Mouse (Mus musculus) gonadal fat pad, adult 2 months (tissue): ENCODE results near the gene Gm20388. TPM values are rescaled to one million over a fixed set of nuclear protein-coding genes. Genes with fewer than 3 reads are reported as not detected.
A peak's percentile ranks its signal among the peaks of the same experiment; 100 is the strongest.
"Not testable (repeated sequence)": the region's sequence is repeated elsewhere in the genome, so short reads cannot be mapped to it uniquely, and the experiment has no call there.

Experiments used
- DNase-seq: peaks from one replicate; pipeline ENCODE4 v3.0.0-alpha.2; 2012; ENCODE audit warnings: low read depth
- polyA plus RNA-seq: library from polyadenylated mRNA; depleted of rRNA; stranded (reverse); fragments of >200 nt; gene quantifications from 2 replicates; pipeline ENCODE4 v1.2.3, GENCODE M21; 2012

Gene Gm20388
- polyA plus RNA-seq, 1 experiment = 119 TPM

DNA sequence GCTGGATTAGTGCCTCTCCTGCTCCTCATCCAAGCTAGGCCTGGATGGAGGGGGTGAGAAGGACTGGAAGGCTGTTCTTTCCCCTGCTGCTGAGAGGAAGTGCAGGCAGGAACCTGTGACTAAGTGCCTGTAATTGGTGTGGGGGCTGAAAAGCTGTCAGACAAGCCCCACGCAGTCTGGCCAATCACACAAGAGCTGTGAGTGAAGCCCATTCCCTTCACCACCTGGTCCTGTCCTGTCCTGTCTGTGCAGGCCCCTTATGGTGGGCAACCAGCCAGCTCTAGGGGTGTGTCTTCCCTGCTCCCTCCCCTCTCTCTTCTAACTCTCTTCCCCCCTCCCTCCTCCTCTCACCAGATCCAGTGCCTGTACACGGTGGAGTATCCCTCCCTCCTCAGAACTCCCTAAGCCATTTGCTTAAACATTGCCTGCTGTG, 3227.0 kb downstream of the Gm20388 start:
- DNase-seq = no peak

DNA sequence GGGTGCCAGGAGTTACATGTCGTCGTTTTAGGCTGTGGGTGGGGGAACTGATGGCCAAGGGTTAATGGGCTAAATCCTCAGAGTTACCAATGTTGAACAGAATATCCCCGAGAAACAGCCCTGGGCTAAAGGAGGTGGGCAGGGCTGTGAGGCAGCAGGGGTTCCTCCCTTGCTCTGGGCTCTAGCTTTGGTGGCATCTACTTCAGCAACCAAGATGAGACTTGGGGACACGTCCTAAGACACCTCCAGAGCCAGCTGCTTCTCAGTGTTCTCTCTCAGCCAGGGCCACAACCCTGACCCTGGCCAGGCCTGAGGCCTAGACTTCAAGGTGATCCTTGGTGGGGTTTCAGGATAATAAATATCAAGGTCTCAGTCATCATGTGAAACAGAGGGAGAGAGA, 3228.1 kb downstream of the Gm20388 start:
- DNase-seq = no peak

DNA sequence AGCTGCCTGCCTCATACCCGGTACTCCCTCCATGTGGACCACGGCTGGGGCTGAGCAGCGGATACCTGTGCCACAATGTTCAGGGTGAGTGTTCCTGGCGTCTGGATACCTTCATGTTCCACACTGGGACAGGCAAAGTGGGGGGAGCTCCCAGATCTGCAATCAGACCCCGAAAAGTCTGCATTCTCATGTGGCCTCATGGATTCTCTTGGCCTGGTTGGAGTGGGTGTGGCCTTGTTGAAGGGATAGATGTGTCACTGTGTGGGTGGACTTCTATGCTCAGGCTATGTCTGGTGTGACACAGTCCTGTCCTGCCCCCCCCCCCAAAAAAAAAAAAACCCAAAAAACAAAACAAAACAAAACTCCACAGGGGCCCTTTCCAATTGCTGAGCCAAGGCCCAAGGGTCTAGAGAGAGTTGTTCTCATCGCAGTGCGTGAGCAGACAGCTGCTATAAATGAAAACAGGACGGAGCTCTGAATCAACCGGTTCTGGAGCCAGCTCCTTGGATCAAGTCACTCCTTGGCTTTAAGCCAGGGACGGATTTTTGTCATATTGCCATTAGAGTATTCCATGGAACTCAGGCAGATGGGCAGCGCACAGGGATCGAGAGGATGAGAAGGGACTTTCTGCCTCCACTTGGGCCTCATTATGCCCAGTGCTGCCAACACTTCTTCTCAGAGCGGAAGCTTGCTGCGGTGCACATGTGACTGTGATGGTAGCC, 3231.3 kb downstream of the Gm20388 start:
- DNase-seq = peak; percentile 91

DNA sequence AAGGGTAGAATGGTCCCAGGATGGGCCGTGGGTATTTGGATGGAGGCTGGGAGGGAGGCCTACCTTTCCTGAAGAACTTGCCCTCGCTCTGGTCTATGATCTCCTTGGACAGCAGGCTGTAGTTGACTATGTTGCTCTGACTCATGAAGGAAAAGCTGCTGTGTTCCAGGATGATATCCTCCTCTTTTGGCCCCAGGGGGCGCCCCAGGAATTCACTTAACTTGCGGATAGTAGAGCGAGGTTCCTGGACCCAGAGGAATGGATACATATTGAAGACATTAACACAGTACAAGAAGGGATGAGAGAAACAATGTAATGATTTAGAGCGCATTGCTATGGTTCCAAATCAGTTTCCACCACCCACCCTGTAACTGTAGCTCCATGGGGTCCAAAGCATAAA, 3234.6 kb downstream of the Gm20388 start:
- no peak for DNase-seq

DNA sequence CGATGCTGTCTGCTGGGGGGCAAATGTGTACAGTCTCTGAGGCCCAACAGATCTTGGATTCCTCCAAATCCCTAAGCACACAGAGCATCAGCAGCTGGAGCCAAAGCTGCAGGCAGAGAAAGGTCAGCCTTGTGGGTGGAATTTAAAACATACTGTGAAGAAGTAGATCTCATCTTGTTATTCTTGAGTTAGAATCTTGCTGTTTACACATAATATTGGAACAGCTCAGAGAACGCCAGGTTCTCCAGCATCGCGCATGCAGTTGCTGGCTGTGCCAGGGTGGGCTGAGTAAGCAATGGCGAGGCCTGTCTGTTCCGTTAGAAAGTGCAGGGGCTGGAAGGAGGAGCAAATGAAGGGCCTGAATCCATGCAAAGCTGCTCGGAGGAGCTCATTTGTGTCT, 3235.7 kb downstream of the Gm20388 start:
- DNase-seq = no peak

DNA sequence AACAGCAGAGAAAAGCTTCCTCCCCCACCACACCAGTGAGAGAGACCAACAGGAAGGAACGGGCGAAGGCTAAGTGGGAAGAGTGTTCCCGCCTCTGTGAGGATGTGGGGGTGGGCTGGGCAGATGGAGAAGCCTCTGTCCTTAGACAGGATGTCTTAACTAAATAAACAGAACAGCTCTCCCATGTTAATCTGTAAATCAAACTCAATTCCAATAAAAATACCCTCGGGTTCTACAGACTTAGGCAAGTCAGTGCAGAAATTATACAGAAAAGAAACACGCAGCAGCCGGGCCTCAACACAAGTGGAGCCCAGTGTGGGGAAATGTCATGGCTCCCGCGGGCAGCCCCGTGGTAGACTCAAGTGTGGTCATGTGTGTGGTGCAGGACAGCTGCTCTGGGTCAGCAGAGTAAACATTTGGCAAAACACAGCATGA, 3240.1 kb downstream of the Gm20388 start:
- DNase-seq = peak; percentile 96

DNA sequence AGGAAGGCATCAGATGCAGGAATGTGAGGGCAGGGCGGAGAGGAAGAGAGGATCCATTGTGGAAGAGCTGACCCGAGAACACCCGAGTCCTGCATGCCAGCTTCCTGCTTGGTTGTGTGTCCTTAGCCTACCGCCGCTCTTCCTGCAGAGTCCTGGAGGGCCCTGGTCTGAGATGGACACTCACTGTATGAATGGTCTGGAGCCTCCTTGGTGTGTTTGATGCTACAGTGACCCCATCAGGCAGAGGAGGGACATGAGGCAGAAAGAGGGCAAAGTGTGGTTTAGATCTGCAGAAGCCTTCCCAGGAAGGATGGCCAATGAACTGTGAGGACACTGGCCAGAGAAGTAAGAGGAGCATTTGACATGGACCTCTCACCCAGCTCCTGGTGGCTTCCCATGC, 3244.5 kb downstream of the Gm20388 start:
- no peak for DNase-seq

DNA sequence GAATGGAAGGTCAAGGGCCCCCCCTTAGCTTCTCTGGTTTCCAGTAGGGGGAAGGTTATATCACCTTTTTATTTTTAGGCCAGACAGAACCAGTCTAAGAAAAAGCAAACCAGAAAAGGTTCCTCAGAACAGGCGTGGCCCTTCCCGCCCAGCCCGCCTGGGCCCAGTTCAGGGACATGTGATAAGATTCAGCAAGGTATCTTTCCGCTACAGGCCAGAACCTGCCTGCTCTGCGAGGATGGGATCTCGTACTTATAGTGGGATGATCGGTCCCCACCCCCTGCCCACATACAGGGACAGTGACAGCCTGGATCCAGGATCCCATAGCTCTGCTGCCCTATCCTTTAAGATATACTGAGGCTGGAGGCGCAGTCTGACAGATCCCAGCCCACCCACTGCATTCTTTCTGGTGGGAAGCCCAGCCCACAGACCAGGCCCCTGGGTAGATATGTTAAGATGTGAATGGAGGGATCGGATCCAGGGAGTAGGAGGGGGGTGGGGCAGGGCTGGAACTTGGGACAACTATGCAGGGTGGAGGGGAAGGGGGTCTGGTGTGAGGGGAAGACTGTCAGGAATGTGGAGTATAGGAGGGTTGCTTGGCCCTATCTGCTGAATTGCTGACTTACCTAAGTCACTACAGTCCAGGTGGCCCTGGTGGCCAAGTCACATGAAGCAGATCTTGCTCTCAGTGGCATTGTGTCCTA, 3245.6 kb downstream of the Gm20388 start:
- DNase-seq = no peak

DNA sequence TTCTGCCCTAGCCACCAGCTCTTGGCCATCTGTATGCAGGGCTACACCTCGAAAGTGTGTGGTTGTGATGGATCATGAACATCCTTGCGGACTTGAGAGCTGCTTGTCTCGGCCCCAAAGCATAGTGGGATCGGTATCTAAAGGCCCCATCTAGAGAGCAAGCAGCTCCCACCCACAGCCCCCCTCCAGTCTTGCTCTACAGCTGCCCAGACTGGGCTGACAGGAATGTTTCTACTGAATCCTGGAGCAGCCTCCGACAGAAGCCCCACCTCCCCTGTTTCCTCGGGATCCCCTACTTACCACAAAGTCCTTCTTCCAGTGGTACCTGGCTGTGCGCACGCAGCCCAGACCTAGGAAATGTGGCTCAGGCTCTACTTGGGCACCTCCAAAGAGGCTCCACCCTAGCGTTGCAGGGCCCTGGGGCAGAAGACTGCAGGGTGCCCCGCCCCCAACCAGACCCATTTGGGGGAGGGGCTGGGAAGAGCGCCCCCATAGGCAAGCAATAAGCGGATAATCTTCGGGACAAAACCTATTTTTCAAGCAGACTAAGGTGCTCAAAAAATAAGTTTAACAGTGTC, 3247.3 kb downstream of the Gm20388 start, which contains the start of gene Sult5a1:
Sult5a1 (minus strand) TSS at position 428 of the 578 bp plus-strand sequence.
- no peak for DNase-seq

DNA sequence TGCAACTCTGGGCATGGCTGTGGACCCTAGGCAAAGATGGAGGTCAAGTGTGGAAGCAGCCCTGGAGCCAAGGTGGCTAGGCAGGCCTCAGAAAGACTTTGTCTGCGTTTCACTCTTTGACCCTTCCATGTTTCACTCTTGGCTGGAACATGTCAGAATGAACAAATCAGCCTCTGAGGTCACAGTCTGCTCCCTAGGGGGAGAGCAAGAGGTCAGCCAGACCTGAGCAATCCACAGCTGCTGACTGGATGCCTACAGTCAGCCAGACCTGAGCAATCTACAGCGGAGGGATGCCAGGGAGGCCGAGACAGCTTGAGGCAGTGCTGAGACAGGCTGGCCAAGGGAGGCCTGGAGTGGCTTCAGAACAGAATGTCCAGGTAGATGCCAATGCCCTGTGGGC, 3270.8 kb downstream of the Gm20388 start:
- DNase-seq = no peak

DNA sequence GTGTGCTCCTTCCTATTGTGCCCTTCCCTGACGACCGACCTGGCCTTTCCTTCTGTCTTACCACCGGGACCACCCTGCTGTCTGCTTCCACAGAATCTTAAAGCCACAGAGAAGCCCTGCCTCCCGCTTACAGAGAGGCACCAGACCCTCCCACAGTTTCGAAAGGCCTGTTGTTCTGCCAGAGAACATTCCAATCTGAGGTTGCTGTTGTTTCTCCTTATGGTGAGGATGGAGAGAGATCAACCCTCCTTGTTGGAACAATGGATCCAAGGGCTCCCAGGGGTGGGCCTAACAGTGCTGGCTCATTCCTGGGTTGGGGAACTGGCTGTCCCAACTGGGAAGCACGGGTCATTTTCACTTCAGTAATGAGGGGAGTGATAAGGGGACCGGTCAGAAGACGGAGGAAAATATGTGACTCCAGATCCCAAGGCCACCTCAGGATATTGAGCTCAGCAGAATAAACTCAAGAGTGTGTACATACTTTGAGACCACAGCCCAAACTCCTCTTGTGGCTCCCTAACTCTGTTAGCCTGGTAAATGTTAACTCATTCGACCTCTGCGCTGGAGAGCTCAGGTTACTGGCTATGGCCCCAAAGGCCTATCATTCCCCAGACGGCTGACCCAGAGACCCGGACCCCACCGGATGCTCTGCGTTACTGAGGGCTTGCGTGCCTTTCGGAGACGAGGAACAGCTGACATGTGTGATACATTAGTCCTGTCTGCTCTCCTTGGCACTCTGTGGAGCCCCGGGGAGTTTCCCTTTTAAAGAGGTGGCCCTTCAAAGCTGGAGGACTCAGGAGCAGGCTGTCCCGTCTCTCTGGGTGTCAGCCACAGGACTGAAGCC, 3275.1 kb downstream of the Gm20388 start, which contains the start of gene Dpep1:
Dpep1 (plus strand) TSS at position 677 of the 844 bp plus-strand sequence.
- no peak for DNase-seq

DNA sequence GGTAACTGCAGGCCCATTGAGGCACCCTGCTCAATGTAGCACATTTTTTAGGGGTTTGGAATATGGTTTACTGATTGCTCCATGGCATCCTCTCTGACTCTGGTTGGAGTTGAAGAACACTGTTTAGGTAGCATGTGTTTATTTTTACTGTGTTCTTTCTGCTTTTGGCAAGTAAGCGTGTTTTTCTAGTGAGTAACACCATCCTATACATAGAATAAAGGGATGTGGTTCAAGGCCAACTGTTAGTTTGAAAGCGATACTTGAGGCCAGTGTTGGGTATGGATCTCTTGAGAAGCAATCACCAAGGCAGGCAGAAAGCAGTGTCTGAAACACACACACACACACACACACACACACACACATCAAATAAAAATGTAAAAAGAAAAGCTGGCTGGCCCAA, 3277.4 kb downstream of the Gm20388 start:
- no peak for DNase-seq

DNA sequence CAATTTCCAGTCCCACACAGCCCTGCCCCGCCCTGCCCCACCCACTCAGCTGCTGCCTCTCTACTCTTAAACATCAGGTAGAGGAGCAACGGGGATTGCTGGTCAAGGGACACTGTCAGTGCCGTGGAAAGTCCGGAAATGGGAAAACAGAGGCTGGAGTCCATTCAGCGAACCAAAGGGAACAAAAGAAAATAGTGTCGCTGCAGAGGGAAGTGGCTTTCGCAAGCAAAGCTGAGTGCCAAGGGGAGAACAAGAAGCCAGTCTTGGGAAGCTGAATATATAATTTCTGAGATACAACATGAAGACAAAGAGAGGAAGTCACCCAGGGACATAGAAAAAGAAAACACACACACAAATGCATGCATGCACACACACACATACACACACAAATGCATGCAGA, 3278.2 kb downstream of the Gm20388 start:
- no peak for DNase-seq

DNA sequence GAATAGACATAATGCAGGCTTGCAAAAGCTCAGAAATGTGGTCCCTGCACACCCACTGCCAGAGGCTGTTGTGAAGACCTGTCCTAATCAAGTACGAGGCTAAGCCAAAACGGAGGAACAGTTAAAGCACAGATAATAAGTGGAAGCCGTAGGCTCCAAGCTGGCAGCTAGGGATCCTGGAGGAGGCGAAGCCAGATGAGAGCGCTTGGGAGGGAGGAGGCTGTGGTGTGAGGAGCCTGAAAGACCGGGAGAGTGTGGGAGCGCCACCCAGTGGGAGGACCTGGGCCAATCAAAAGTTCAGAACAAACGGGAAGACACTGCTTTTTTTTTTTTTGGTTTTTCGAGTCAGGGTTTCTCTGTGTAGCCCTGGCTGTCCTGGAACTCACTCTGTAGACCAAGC, 3280.0 kb downstream of the Gm20388 start:
- peak; percentile 84 for DNase-seq

DNA sequence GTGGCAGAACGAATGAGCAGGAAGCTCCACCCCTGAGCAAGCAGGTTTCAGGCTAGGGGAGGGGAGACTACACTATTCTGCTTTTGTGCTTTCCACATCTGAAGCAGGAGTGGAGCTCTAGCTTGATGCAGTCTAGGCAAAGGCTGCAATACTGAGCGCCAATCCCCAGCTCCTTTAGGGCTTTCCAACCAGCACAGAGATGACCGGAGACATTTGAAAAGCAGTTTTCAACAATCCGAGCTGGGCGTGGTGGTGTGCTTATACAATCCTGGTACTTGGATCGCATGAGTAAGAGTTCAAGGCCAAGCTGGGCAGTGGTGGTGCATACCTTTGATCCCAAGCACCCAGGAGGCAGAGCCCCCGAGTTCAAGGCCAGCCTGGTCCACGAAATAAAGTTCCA, 3281.3 kb downstream of the Gm20388 start:
- DNase-seq = no peak

DNA sequence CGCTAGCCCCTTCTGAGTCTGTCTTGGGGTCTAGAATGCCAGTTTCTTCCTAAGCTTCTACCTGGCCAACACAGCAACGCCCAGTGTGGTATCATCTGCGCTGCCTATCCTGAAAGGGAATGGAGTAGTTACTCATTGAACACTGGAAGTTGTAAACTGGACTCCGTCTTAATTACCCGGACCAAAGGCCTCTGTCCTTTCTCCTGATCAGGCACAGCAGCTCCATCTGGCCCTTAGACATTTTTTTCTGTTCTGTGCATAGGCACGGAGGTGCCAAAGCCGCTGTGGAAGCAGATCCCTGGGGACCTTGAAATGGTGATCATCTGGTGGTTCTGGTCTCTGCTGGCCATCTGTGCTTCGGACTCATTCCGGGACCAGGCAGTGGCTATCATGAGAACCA, 3283.1 kb downstream of the Gm20388 start:
- no peak for DNase-seq

DNA sequence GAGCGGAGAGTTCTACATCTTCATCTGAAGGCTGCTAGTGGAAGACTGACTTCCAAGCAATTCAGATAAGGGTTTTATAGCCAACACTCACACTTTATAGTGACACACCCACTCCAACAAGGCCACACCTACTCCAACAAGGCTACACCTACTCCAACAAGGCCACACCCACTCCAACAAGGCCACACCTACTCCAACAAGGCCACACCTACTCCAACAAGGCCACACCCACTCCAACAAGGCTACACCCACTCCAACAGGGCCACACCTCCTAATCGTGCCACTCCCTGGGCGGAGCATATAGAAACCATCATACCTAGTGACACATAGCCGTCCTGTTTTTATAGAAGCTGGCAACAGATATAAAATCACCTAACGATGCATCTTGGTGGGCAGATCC, 3286.4 kb downstream of the Gm20388 start:
- not testable (repeated sequence) for DNase-seq

DNA sequence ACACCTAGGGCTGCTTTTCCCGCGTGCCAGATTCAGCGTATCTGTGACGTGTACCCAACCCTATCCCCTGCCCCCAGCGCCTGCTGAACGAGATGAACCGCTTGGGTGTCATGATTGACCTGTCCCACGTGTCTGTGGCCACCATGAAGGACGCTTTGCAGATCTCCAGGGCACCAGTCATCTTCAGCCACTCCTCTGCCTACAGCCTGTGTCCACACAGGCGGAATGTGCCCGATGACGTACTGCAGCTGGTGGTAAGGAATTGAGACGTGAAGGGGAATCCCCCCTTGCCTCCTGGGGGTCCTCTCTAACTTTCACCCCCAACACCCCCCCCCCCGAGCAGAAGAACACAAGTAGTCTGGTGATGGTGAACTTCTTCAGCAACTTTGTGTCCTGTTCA, 3289.2 kb downstream of the Gm20388 start:
- no peak for DNase-seq

DNA sequence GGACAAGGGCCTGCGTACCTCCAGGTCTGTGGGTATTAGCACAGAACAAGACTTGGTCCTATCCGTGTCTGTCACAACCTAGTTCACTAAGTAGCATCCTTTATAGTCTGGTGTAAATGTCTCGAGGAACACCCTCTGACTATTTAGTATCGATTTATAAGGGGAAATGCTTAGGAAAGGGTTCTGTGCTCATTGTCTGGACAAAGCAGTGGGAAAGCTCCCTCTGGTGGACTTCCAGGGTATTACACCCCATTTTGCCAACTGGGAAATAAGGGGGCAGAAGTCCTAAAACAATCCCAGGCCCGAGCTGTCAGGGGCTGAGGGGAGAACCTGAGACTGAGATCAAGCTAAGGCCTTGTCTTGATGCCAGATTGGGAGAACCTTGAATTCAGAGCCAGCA, 3291.6 kb downstream of the Gm20388 start:
- no peak for DNase-seq

DNA sequence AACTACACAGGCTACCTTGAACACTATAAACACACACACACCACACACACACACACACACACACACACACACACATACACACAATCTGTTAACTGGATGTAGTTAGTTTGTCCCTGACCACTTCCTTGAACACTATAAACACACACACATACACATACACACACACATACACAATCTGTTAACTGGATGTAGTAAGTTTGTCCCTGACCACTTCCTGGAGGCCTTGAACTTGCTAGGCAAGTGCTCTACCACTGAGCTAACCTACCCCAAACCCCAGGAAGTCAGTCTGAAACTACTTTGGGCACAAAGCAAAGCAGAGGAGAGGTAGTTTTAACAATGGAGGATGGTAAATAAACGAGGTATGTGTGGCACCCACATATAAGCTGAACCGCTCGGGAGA, 3292.9 kb downstream of the Gm20388 start:
- no peak for DNase-seq

DNA sequence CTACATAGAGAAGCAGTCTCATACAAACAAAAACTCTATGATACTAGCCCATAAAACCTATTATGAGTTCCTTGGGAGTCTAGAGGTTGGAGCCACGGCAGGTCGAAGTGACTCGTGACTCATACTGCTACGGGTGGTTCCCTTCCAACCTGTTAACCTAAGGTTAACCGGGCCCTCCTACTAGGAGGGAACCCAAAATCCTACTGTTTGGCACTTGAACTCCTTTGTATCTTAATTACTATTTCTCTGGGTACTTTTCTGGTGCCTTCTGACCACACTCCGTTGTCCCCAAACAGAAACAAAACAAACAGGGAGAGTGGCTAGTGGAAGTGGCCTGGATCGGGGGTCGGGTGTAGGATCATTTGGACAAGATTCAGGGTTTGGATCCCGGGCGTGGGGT, 3301.2 kb downstream of the Gm20388 start:
- DNase-seq = no peak
